Mouse (Mus musculus): Measurements from ENCODE around the gene Nos1ap. TPM values are rescaled to one million over a fixed set of nuclear protein-coding genes. Genes with fewer than 3 reads are reported as not detected.

Nos1ap gene
- polyA plus RNA-seq, 1 experiment: 1.1 TPM

DNA sequence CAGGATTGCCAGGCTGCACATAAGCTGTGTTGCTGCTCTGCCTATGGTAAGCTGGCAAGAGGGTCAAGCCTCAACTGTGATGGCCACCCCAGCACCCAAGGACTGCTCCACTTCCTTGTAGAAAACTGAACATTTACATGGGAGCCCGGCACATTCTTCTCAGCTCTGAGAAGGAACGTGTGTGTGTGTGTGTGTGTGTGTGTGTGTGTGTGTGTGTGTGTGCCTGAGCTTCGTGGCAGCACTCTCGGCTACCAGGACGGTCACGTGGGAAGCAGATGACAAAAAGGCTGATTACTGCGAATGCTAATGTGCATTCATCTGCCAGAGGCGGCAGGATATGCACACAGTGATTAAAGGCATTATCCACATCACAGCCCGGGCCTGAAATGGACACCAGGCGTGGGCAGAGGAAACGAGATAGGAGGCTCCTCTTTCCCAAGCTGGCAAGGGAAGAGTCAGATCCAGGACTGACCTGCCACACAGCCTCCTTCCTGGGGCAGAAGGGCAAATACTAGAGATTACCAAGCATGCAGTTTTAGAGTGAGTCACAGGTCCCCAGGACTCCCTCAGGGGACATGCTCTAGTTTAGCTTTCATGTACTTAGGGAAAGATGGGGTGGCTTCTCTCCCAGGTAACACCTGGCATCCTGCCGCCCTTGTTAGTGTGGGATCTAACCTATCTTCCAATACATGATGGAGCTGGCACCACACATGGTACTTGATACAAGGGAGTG is 202.3 kb downstream of the Nos1ap start:
- no peaks in the 10 kb centered on the region for H3K27me3 ChIP-seq (ENCODE audit: control insufficient read depth)
- H3K36me3 ChIP-seq (ENCODE audit: control insufficient read depth): no peaks in the 10 kb centered on the region
- TF ChIP-seq TAL1 (IDR thresholded peaks at IDR 0.05; ENCODE audit: low read length): no peak
- TF ChIP-seq GATA1 (IDR thresholded peaks at IDR 0.05; ENCODE audit: low read length): no peak
- H3K4me3 ChIP-seq (replicated peaks): no peak overlapping the region
- H3K4me1 ChIP-seq (ENCODE audit: control insufficient read depth): no peaks in the 10 kb centered on the region
- H3K9me3 ChIP-seq (ENCODE audit: control insufficient read depth, low read length): no peaks in the 10 kb centered on the region; the same call in 1 of the 2 replicates

DNA sequence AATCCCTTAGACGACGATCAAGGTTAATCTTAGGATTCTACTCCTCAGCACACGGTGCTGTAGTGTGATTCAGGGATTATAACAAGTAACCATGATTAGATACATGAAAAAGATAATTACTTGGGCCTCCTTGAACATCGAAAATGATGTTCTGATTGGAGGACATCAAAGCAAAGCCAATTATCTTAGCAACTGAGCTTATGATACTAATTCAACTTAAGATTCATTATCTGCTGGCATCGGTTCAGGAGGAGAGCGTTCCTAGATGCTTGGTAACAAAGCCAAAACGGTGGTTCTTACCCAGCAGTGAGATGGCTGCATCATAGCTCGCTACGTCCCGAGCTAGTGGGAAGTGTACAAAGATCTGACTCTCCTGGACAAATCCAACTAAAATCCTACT is 204.2 kb downstream of the Nos1ap start:
- no peak for TF ChIP-seq GATA1 (IDR thresholded peaks at IDR 0.05; ENCODE audit: low read length)
- TF ChIP-seq TAL1 (IDR thresholded peaks at IDR 0.05; ENCODE audit: low read length): no peak
- no peaks in the 10 kb centered on the region; the same call in 1 of the 2 replicates for H3K9me3 ChIP-seq (ENCODE audit: control insufficient read depth, low read length)
- H3K4me3 ChIP-seq (replicated peaks): no peak overlapping the region
- H3K27me3 ChIP-seq (ENCODE audit: control insufficient read depth): no peaks in the 10 kb centered on the region
- H3K4me1 ChIP-seq (ENCODE audit: control insufficient read depth): no peaks in the 10 kb centered on the region
- no peaks in the 10 kb centered on the region for H3K36me3 ChIP-seq (ENCODE audit: control insufficient read depth)

DNA sequence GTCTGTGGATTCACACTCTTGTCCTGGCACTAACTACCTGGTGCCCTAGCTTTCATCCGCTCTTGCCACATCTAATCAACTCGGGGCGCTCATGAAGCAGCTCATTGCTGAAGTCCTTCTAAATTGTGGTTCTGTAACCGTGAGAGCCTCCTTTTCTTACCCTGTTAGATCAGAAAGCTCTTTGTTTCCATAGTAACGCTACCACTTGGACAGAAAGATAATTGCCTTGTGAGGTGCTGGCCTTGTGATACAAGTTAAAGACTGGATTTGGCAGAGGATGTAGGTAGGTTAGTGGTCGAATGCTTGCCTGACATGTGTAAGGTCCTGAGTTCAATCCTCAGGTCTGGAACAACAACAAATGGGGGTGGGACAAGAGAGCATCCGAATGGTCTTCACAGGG is 206.1 kb downstream of the Nos1ap start:
- no peaks in the 10 kb centered on the region for H3K36me3 ChIP-seq (ENCODE audit: control insufficient read depth)
- no peaks in the 10 kb centered on the region for H3K9me3 ChIP-seq (ENCODE audit: control insufficient read depth, low read length)
- H3K27me3 ChIP-seq (ENCODE audit: control insufficient read depth): no peaks in the 10 kb centered on the region
- TF ChIP-seq TAL1 (IDR thresholded peaks at IDR 0.05; ENCODE audit: low read length): no peak
- TF ChIP-seq GATA1 (IDR thresholded peaks at IDR 0.05; ENCODE audit: low read length): no peak
- H3K4me3 ChIP-seq (replicated peaks): no peak overlapping the region
- H3K4me1 ChIP-seq (ENCODE audit: control insufficient read depth): no peaks in the 10 kb centered on the region

DNA sequence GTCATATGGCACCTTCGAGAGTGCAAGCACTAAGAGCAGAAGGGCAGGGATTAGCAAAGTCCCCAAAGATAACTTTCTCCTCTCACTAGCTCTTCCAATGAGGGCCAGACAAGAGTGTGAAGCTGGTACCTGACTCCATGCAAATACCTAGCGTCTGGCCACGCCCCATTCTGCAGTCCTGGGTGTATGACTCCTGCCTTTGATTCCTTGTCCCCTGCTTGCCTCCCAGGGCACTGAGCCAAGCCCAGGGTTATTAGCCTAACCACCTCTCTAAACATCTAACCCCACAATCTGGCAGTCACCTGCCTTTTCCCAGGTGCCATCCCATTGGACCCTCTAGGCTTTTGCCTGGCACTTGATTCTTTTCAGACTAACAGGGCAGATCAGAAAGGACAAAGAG is 208.2 kb downstream of the Nos1ap start:
- TF ChIP-seq TAL1 (IDR thresholded peaks at IDR 0.05; ENCODE audit: low read length) (no peak), GATA1 (IDR thresholded peaks at IDR 0.05; ENCODE audit: low read length) (no peak)
- Histone ChIP-seq H3K9me3 (ENCODE audit: control insufficient read depth, low read length) (no peaks in the 10 kb centered on the region), H3K36me3 (ENCODE audit: control insufficient read depth) (no peaks in the 10 kb centered on the region), H3K27me3 (ENCODE audit: control insufficient read depth) (no peaks in the 10 kb centered on the region), H3K4me3 (replicated peaks) (no peak overlapping the region), H3K4me1 (ENCODE audit: control insufficient read depth) (no peaks in the 10 kb centered on the region)

DNA sequence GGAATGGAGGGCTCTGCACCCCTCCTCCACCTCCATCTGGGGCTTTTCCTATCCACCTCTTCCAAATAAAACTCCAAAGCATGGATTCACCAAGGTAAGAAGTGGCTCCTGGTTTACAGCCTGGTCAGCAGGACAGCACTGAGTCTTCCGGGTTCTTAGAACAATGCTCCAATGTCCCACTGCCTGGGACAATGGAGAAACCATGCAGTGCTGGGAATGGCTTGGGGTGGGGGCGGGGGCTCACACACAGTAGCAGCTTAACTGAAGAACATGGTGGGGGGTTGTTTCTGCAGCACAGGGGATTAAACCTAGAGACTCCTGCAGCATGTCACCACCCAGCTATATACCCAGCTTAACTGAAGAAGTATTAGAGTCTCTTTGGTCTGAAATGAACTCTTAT is 209.2 kb downstream of the Nos1ap start:
- Histone ChIP-seq H3K27me3 (ENCODE audit: control insufficient read depth) (no peaks in the 10 kb centered on the region), H3K36me3 (ENCODE audit: control insufficient read depth) (no peaks in the 10 kb centered on the region), H3K4me3 (replicated peaks) (no peak overlapping the region), H3K4me1 (ENCODE audit: control insufficient read depth) (no peaks in the 10 kb centered on the region), H3K9me3 (ENCODE audit: control insufficient read depth, low read length) (no peaks in the 10 kb centered on the region)
- TF ChIP-seq TAL1 (IDR thresholded peaks at IDR 0.05; ENCODE audit: low read length) (no peak), GATA1 (IDR thresholded peaks at IDR 0.05; ENCODE audit: low read length) (no peak)

DNA sequence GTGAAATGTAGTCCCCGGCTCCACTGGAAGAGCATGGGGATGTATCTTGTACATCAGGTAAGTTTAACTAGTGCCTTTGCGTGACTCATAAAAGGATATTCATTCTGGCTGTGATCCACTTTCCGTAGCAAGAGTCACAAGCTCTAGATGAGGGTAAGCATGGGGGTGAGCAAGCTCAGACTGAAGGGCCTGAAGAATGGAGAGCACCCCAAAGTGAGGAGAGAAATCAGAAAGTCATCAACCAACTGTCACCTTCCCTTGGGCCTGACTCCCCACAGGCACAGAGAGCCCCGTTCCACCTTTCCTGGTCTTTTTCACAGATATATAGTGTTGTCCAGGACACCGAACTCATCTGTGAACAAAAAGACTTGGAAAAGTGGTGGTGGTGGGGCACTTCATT is 213.9 kb downstream of the Nos1ap start:
- no peaks in the 10 kb centered on the region for H3K36me3 ChIP-seq (ENCODE audit: control insufficient read depth)
- no peaks in the 10 kb centered on the region for H3K9me3 ChIP-seq (ENCODE audit: control insufficient read depth, low read length)
- no peaks in the 10 kb centered on the region for H3K27me3 ChIP-seq (ENCODE audit: control insufficient read depth)
- no peak overlapping the region for H3K4me3 ChIP-seq (replicated peaks)
- TF ChIP-seq TAL1 (IDR thresholded peaks at IDR 0.05; ENCODE audit: low read length) (no peak), GATA1 (IDR thresholded peaks at IDR 0.05; ENCODE audit: low read length) (no peak)
- no peaks in the 10 kb centered on the region for H3K4me1 ChIP-seq (ENCODE audit: control insufficient read depth)

DNA sequence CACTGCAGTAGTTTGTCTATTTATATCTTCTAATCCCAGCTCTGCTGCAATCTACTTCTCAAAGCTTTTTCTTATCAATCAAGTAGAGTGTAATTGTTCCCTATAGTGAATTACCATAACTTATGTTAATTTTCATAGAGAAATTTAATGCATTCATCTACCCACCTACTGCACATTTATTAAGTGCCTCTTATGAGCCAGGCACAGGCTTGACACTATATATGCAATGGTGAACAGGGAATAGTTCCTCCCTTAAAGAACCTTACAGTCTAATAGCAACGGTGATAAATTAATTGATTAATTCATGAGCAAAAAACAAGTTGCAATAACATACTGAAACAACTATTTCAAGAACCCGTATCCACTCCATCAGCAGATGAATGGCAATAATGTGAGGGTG is 215.9 kb downstream of the Nos1ap start:
- H3K27me3 ChIP-seq (ENCODE audit: control insufficient read depth): no peaks in the 10 kb centered on the region
- H3K9me3 ChIP-seq (ENCODE audit: control insufficient read depth, low read length): no peaks in the 10 kb centered on the region
- TF ChIP-seq TAL1 (IDR thresholded peaks at IDR 0.05; ENCODE audit: low read length) (no peak), GATA1 (IDR thresholded peaks at IDR 0.05; ENCODE audit: low read length) (no peak)
- no peak overlapping the region for H3K4me3 ChIP-seq (replicated peaks)
- no peaks in the 10 kb centered on the region for H3K36me3 ChIP-seq (ENCODE audit: control insufficient read depth)
- H3K4me1 ChIP-seq (ENCODE audit: control insufficient read depth): no peaks in the 10 kb centered on the region

DNA sequence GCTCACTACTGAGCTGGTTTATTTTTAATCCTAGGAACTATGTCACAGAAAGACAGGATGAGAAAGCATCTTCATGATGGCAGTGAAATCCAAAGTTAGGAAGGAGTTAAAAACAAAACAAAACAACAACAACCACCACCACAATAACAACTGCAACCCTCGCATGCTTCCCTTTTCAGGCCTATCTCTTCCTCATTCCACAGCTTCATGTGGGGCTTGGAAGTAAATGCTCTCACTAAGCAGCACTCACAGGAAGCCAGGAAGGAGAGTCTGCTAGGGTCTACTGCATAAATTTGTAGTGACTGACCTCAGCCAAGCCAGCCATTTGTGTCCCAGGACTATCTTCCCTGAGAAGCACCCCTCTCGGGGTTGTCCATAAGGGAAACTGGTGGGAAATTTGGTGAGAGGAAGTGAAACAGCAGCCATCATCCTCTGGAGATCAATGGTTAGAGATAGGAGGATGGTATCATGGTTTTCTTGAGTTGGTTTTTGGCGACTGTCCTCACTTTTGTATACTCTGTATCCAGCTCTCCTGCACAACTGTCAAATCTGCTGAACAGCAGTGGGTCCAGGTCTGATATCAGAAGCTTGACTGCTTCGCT is 218.4 kb downstream of the Nos1ap start:
- H3K4me3 ChIP-seq (replicated peaks): no peak overlapping the region
- TF ChIP-seq GATA1 (IDR thresholded peaks at IDR 0.05; ENCODE audit: low read length) (no peak), TAL1 (IDR thresholded peaks at IDR 0.05; ENCODE audit: low read length) (no peak)
- H3K36me3 ChIP-seq (ENCODE audit: control insufficient read depth): no peaks in the 10 kb centered on the region
- H3K9me3 ChIP-seq (ENCODE audit: control insufficient read depth, low read length): no peaks in the 10 kb centered on the region
- H3K27me3 ChIP-seq (ENCODE audit: control insufficient read depth): no peaks in the 10 kb centered on the region
- no peaks in the 10 kb centered on the region for H3K4me1 ChIP-seq (ENCODE audit: control insufficient read depth)

DNA sequence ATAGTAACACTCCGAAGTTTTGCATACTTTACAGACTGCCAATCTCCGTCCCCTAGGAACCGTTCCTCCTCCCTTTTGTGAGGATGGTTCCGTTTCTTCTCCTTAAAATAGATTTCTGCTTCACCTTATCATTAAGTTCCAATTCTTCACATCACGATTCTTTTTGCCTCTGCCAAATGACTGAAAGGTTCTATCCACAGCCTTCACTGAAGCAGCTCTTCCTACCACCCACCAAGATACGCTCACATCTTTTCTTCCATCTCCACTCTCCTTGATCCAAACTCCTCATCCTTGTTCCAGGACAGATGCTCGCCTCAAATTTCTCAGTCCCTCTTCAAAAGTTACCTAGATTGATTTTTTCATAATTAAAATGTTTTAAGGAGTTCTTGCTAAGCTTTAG is 220.8 kb downstream of the Nos1ap start:
- H3K27me3 ChIP-seq (ENCODE audit: control insufficient read depth): no peaks in the 10 kb centered on the region
- TF ChIP-seq TAL1 (IDR thresholded peaks at IDR 0.05; ENCODE audit: low read length) (no peak), GATA1 (IDR thresholded peaks at IDR 0.05; ENCODE audit: low read length) (no peak)

More for the DNA sequence above, 220.8 kb downstream of the Nos1ap start:
- H3K9me3 ChIP-seq (ENCODE audit: control insufficient read depth, low read length): no peaks in the 10 kb centered on the region
- no peaks in the 10 kb centered on the region for H3K36me3 ChIP-seq (ENCODE audit: control insufficient read depth)
- H3K4me1 ChIP-seq (ENCODE audit: control insufficient read depth): no peaks in the 10 kb centered on the region
- H3K4me3 ChIP-seq (replicated peaks): no peak overlapping the region
